Mouse (Mus musculus): Measurements from ENCODE around the gene Rnase11.

The Rnase11 gene

GRCm38 (mm10) chr14:51050063-51050462 is at the start of gene Rnase11:
Rnase11 (minus strand) TSS chr14:51050163.
- no peak for DNase-seq

GRCm38 (mm10) chr14:51098921-51099320 is 49.0 kb upstream of the Rnase11 start:
- no peak for DNase-seq

- DNase-seq: peak; percentile 32
Observed at GRCm38 (mm10) chr14:51098300-51098699, 48.3 kb upstream of the Rnase11 start.

GRCm38 (mm10) chr14:51095736-51096524 is 46.0 kb upstream of the Rnase11 start:
- DNase-seq: no peak

GRCm38 (mm10) chr14:51094921-51095320 is 45.0 kb upstream of the Rnase11 start:
- no peak for DNase-seq

- DNase-seq: no peak
Observed at GRCm38 (mm10) chr14:51094096-51094875, 44.3 kb upstream of the Rnase11 start.

- no peak for DNase-seq
Observed at GRCm38 (mm10) chr14:51093496-51093895, 43.5 kb upstream of the Rnase11 start.

- DNase-seq: no peak
Observed at GRCm38 (mm10) chr14:51092073-51092620, 42.2 kb upstream of the Rnase11 start.

- peak; percentile 68 for DNase-seq
Observed at GRCm38 (mm10) chr14:51090921-51091900, 41.2 kb upstream of the Rnase11 start, which contains the start of the genes Rnase4 and Ang. Rnase4 (plus strand) TSS chr14:51091077. Ang (plus strand) TSS chr14:51091150.

- peak; percentile 89 for DNase-seq
Observed at GRCm38 (mm10) chr14:51090077-51090781, 40.3 kb upstream of the Rnase11 start.

- DNase-seq: no peak
Observed at GRCm38 (mm10) chr14:51089674-51090076, 39.7 kb upstream of the Rnase11 start.

- peak; percentile 94 for DNase-seq
Observed at GRCm38 (mm10) chr14:51088970-51089673, 39.2 kb upstream of the Rnase11 start.

GRCm38 (mm10) chr14:51088166-51088969 is 38.4 kb upstream of the Rnase11 start:
- DNase-seq: peak; percentile 87

GRCm38 (mm10) chr14:51087762-51088161 is 37.8 kb upstream of the Rnase11 start:
- peak; percentile 50 for DNase-seq

- no peak for DNase-seq
Observed at GRCm38 (mm10) chr14:51085911-51086310, 35.9 kb upstream of the Rnase11 start.

- DNase-seq: no peak
Observed at GRCm38 (mm10) chr14:51085086-51085485, 35.1 kb upstream of the Rnase11 start.

- DNase-seq: no peak
Observed at GRCm38 (mm10) chr14:51083805-51084204, 33.8 kb upstream of the Rnase11 start.

- peak; percentile 74 for DNase-seq
Observed at GRCm38 (mm10) chr14:51082599-51083581, 32.9 kb upstream of the Rnase11 start.

GRCm38 (mm10) chr14:51081035-51081434 is 31.1 kb upstream of the Rnase11 start:
- DNase-seq: no peak

Measured in embryo, embryonic 11 days (tissue).